Mouse (Mus musculus): ENCODE results near the gene Tlx2.
A peak's percentile ranks its signal among the peaks of the same experiment; 100 is the strongest.

Tlx2 gene

DNA sequence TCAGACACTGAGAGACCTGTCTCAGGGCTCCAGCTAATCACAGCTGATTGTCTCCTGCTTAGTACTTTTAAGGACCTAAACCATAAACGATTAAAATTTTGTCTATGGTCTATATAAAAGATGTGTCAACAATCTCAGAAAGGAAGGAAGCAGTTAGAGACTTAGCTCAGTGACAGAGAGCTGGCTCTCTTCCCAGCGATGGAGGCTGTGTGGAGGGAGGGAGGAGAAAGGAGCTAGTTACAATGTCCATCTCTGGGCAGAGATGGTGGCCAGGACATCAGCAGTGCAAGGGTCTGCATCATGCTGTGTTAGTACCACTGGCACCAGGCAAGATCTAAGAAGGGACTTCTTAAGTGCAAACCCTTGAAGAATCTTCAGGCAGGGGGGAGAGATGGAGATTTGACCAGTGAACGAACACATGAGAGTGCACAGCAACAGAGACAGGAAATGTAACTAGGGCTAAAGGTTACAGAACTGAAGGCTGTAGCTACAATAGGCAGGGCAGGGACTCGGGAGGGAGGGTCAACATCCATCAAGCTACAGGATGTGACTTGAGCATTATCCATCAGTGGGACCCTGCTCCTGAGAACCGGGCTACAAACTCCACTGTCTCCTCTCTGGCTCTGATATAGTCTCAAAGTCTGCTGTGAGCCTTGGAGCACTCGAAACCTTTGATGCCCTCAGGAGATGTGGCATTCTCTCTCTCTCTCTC is 22.5 kb upstream of the Tlx2 start:
- no peak for DNase-seq (ENCODE audit: extremely low spot score, low read depth, low spot score)

DNA sequence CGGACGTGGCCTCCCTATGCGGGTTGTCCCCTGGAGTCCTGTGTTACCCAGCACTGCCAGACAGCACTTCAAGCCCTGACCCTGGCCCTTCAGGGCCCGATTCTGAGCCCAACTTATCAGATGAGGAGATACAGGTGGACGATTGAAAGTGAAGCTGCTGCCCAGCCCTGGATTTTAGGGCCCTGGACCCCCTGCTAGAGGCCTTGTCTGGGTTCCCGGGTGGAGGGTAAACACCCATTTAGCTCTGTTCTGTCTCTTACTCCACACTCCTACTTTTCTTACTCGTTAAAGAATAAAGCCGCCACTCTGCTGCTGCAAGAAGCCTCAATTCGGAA is 17.8 kb upstream of the Tlx2 start:
- DNase-seq (ENCODE audit: extremely low spot score, low read depth, low spot score): no peak

DNA sequence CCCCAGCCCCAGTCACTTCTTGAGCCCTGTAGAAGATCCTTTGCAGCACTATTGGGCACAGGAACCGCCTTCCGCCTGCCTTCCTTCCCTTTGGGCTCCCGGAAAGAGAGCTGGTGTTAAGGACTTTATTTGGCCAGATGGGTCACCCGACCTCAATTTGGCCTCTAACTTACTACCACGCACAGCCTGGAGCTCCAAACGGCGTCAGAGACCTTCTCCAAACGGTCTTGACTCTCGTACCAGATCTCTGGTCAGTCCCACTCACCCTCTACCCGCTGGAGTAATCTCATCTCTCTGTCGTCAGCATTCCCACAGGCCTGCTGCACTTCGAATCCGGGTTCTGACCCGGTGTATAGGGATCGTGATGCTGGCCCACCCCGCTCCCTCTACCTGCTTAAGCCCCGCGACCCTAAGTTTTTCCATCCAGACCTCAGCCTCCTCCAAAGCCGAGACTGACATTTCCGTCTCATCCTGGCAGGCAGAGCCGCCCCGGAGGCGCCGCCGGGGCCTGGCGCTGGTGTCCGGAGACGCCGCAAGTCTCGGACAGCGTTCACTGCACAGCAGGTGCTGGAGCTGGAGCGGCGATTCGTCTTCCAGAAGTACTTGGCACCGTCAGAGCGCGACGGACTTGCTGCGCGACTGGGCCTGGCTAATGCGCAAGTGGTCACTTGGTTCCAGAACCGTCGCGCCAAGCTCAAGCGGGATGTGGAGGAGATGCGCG is 17.3 kb upstream of the Tlx2 start:
- no peak for DNase-seq (ENCODE audit: extremely low spot score, low read depth, low spot score)

DNA sequence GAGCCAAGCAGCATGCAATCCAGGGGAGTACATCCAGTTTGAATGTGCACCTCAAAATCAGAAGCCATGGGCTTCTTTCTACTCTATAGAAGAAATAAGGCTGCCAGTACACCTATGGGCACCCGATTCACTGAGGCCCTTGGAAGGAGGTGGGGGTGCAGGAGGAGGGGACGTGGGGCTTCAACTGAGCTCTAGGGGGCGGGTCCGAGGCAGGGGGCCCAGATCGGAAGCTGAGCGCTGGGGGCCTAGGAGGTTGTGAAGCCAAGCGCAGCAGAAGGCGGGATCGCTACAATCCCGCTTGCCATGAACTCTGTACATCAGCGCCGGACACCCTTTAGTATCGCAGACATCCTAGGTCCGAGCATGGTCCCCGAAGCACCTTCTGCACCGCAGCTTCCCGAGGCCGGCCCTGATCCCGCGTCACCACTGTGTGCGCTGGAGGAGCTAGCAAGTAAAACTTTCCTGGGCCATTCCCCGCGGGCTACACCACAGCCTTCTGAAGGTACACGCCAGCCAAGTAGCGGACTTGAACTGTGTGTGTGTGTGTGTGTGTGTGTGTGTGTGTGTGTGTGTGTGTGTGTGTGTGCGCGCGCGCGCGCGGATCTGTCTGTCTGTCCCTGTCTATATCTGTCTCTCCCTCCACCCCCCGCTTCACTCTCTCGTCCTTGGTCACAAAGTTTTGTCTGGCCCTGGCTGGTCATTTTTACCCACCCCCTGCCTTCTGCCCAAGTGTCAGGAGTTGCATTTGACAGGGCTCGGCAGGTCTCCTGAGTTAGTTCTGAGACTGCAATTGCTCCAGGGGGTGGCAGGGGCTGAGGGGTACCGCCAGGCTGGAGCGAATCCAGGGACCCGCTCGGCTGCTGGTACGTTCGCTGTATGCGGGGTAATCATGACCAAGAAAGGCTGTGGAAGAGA is 16.3 kb upstream of the Tlx2 start, which contains the start of gene Lbx2:
Gene Lbx2, plus strand, starts transcription at position 247 of the 915 bp plus-strand sequence.
- DNase-seq (ENCODE audit: extremely low spot score, low read depth, low spot score): no peak

DNA sequence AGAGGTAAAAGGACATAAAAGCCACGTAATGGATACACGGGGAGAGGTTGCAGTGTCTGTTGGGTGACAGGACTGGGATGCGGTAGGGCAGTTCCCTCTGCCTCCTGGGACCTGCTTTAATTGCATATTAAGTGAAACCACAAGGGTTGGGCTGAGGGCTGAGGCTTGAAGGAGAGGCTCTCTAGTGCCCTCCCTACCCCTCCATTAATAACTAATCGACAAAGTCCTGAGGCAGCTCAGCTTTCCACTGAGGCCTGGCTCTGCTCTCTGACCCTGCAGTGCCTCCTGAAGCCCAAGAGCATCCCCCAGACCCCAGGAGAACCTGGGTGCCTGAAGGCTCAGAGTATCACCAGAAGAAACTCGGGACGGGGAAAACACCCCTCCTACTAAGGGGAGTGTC is 14.4 kb upstream of the Tlx2 start:
- no peak for DNase-seq (ENCODE audit: extremely low spot score, low read depth, low spot score)

DNA sequence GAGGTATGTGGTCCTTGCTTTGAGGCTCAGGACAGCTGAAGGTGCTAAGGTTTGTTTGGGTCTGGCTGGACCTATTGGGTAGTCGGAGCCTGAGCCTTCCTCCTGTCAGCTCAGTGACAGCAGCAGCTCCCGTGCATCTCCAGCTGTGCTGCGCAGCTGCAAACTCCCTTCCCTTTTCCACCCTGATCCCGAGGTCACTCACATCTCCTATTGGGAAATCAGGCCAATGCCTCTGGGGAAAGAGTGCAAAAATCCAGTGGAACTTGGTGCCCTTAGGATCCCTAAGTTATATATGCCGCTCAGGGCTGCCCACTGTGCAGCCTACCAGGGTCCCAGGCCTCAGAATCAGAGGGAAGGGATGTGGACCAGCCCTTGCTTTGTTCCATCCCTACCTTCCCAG is 13.4 kb upstream of the Tlx2 start:
- no peak for DNase-seq (ENCODE audit: extremely low spot score, low read depth, low spot score)

DNA sequence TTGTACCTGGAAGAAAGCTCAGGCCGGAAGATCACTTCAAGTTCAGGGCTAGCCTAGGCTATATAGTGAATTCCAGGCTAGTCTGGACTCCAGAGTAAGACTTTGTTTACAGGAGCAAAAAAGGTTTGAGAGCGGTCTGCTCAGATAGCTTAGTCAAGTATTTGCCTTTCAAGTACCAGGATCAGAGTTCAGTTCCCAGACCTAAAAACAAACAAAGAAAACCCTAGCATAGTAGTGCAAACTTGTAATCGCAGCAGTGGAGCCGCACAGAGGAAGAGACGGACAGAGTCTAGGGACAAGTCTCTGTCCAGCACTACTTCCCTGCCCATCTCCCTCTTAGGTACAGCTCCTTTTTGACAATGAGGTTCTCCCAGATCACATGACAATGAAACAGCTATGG is 10.1 kb upstream of the Tlx2 start:
- DNase-seq (ENCODE audit: extremely low spot score, low read depth, low spot score): no peak

DNA sequence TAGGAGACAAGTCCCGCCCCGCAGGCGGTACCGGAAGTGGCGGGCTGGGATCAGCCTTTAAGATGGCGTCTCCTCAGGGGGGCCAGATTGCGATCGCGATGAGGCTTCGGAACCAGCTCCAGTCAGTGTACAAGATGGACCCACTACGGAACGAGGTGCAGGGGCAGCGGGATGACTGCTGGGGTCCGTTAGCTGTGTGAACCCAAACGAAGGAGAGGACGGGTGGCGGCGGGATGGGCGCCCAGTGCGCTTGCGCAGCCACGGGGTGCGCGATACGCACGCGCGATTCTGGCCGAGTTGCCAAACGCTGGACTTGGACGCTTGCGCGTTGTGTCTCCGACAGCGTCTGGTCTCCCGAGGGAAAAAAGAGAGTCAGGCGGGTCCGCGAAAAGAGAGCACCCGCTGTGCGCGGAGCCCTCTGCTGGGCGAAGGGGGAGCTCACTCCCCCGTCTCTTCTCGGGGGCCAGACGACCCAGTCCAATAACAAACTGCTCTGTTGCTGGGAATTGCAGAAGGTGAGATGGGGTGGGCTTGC is 8.3 kb upstream of the Tlx2 start:
- peak; percentile 96 for DNase-seq (ENCODE audit: extremely low spot score, low read depth, low spot score)

DNA sequence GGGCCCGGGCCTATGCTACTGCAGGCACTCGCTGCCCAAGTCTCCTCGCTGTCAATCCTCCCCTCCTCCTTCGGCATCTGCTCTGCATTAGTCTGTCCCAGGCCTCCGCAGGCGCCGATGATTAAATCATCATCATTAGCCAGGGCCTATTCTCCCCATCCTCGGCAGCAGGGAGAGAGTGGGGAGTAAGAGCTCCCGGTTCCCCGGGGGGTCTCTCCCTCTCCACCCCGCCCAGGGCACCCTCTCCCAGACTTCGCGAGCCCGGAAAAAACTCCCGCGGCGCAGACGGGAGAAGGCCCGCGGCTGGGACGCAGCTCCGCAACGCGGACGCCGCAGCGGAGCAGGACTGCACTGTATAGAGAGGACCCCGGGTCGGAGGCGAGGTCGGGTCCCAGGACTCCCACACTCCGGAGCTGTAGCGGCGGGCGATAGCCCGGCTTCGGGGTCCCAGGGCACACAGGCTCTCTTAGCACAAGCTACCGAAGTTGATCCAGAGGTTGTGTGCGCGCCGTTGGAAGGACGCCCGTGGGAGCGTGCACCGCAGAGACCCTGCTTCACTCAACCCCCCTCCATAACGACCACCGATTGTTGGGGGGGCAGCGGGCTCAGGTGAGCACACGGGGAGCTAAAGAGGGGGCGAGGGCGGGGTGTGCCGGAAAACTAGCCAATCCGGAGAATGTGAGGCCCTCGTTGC is 7.7 kb upstream of the Tlx2 start, which contains the start of gene Pcgf1:
Gene Pcgf1, plus strand, starts transcription at position 240 of the 694 bp plus-strand sequence.
- DNase-seq (ENCODE audit: extremely low spot score, low read depth, low spot score): no peak

DNA sequence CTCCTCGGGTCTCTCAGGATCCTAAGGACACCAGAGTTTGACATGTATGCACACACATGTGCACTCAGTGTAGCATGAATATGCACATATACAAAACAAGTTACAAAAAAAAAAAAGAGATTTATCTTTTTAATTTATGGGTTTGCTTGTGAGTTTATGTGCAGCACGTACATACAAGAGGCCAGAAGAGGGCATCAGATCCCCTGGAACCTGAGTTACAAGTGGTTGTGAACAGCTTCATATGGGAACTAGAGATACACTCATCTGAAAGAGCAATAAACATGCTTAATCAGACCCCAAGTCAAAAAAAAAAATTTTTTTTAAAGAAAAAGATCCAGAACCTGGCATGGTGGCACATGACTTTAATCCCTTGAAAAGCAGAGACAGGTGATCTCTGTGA is 4.9 kb upstream of the Tlx2 start:
- DNase-seq (ENCODE audit: extremely low spot score, low read depth, low spot score): no peak

DNA sequence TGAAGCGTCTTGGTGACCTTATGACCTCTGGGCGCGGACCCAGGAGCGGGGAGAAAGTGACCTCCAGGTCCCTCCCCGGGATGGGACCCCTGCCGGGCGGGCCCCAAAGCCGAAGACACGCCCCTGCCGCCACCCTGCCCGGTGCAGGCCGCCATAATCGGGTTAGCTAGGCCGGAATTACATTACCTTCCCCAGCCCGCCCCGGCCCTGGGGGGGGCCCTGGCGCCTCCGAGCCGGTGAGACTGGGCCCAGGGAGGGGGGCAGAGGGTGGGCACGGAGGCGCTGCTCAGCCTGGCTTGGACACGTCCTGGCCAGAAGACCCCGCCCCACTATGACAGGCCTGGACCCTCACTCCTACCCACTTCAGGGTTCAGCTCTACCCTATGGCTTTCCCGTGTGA is 1.1 kb upstream of the Tlx2 start:
- DNase-seq (ENCODE audit: extremely low spot score, low read depth, low spot score): no peak

DNA sequence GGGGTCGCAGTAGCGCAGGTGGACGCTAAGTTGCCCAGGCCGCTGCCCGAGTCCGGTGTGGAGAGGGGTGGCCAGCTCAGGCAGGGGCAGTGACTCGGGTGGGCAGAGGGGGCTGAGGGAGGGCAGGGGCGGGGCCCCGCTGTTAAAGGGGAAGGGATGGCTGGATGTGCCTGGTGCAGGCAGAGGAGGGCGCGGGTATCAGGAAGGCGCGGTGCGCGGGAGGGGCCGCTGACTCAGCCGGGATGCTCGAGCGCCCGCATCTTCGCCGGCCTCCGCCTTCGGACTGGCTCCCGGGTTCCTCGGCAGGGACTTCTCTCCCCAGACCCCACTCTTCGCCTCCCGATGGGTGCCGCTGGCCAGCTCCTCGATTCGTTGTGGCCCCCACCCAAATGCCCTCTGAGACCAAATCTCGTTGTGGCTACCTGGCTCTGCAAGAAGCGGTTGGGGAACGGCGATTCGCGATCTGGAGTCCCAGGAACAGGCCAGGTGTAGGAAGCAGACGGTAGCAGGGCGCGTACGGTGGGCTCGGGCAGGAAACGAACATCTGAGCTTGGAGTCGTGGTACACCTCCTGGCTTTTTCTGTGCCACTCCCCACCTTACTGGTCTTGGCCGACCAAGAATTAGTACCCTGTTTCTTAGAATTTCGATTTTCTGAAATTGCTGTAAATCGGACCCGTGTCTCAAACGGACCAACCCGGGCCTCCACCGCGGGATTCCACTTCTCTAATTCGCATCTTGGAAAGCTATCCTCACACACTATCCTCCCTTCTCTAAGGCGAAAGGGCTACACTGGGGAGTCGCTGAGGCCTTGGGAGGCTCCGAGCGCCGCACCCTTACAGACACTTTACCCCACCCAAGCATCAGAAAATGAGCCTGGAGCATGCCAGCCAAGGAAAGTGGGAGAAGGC is 472 bp upstream of the Tlx2 start:
- no peak for DNase-seq (ENCODE audit: extremely low spot score, low read depth, low spot score)

DNA sequence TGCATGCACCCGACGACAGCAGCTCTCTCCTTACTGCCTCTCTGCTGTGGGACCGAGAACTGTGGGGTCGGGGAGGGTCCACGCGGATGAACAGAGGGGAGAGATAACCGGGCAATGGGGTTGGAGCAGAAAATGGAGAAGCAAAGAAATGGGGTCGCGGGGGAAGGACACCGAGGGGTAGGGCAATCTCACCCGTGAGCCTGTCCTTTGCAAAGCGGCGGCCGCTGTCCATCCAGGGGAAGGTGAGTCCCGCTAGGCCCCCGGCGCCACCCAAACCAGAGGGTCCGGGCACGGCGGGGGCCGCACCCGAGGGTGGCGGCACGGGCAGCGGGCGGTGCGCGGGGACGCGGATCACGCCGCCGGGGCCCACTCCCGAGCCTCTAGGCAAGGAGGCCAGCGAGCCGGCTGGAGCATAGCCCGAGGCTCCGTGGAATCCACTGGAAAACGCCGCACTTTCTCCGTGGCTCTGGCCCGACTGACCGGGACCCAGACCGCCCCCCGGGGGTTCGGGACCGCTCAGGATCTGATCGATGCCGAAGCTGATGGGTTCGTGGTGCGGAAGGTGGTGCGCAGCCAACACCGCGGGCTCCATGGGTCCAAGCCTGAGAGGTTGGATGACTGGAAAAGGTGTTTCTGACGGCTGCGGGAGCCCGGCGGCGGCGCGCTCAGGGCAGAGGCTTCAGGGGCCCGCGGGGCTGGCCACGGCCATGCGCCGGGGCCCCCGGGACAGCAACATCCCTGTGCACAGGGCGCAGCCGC is 426 bp downstream of the Tlx2 start:
- no peak for DNase-seq (ENCODE audit: extremely low spot score, low read depth, low spot score)

DNA sequence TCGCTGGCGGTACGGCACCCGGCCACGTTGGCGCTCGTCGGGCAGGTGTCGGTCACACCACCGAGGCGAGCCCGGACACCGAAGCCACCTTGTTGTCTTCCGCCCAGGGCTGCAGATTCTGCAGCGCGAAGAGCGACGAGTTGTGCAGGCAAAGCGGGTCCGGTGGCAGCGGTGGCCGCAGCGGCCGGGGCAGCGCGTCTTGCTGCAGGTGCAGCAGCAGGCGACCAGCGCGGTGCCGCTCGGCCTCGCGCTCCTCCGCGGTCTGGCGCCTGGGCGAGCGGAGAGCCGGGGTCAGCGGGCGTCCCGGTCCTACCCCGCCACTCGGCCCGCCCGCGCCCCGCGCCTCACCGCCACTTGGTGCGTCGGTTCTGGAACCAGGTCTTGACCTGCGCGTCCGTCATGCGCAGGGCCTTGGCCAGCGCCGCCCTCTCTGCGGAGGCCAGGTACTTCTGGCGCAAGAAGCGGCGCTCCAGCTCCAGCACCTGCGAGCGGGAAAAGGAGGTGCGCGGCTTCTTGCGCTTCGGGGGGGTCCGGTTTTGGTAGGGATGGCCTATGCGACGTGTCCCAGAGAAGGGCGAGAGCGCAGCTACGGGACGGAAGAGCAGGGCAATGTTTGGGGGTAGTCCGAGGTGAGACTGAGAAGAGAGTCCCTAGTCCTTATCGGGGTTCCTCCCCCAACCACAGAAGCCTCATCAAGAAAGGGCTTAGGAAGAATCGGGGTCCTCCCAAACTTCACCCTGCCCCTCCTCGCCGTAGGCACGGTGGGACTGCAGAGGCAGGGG is 1.2 kb downstream of the Tlx2 start:
- DNase-seq (ENCODE audit: extremely low spot score, low read depth, low spot score): no peak

DNA sequence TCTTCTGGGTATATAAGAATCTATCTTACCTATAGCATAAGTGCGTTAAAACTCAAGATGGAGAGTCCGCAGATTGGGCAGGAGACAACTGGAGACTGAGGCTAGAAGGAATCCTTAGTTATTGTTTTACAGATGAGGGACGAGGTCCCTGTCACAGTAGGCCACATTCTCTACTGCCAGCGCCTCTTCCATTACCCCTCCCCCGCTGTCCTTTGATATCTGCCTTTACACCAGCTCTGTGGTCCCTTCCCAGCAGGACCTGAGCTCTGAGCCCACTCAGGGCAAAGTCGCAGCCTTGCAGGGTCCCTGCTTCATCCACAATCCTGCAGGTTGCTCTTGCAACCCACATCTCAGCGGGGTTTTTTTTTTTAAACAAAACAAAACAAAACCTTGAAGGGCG is 1.9 kb downstream of the Tlx2 start:
- no peak for DNase-seq (ENCODE audit: extremely low spot score, low read depth, low spot score)

DNA sequence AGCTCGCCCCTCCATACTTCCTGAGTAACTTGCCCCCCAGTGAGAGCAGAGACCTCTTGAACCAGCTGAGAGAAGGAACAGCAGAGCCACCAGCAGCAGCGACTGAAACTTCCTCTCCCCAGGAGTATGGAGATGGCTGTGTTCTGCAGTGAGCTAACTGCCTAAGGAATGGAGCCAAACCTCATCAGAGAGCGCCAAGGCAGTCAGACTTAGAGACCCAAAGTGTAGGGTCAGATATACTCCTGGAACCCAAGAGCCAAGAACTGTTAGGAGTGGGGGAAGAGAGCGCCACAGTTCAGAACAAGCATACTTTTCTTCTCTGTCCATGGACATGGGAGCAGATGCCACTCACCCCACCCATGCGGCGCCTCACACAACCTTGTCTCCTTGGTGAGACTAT is 3.7 kb downstream of the Tlx2 start:
- no peak for DNase-seq (ENCODE audit: extremely low spot score, low read depth, low spot score)

DNA sequence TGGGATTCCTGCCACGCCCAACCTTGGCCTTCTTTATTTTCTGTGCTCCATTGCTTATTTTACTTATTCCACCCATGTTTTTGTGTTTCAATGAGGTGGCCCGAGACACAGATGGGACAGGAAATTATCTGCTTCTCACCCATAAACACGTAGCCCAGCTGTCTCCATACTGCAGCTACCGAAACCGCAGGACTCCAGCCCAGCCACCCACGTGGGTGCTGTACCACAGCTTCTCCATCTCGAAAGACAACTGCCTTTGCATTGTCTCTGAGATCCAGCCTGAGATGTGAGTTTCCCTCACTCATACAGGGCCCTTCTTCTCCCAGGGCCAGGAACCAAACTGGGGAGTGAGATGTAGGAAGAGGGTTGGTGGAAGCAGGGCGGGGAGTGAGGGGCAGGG is 4.1 kb downstream of the Tlx2 start:
- no peak for DNase-seq (ENCODE audit: extremely low spot score, low read depth, low spot score)

DNA sequence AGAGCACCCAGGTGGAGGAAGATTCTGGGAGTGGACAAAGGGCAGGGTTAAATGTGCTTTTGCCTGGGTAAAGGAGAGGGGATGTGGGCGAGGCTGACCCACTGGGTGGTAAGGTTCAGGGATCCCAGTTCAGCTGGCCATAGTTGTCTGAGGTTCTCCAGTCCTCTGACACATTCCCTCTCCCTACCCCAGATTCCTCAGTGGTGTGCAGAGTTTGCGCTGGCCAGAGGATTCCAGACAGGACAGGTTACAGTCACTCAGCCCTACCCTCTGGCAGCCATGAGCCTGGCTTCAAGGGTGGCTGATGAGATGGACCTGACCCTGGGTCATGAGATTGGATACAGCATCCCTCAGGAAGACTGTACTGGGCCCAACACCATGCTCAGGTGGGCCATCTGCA is 11.4 kb downstream of the Tlx2 start:
- DNase-seq (ENCODE audit: extremely low spot score, low read depth, low spot score): no peak
